Mouse (Mus musculus) lung, postnatal 36 days (tissue): ENCODE data around the gene Samsn1.

Experiments used
- DNase-seq: peaks from one replicate; pipeline ENCODE4 v3.0.0; 2022; ENCODE audit warnings: mixed read lengths

The Samsn1 gene

GRCm38 (mm10) chr16:76022181-76022580 lies at the start of gene Samsn1:
Gene Samsn1 (minus strand): TSS chr16:76022281.
- no peak for DNase-seq

GRCm38 (mm10) chr16:76066082-76066635 lies 44.1 kb upstream of the Samsn1 start:
- no peak for DNase-seq

- no peak for DNase-seq
Measured at GRCm38 (mm10) chr16:76054976-76055375, 32.9 kb upstream of the Samsn1 start.

GRCm38 (mm10) chr16:76054079-76054478 lies 32.0 kb upstream of the Samsn1 start:
- no peak for DNase-seq

GRCm38 (mm10) chr16:76053537-76053936 lies 31.5 kb upstream of the Samsn1 start:
- peak; percentile 49 for DNase-seq

- DNase-seq, result no peak
Measured at GRCm38 (mm10) chr16:76047066-76047465, 25.0 kb upstream of the Samsn1 start.

GRCm38 (mm10) chr16:76040319-76040945 lies 18.4 kb upstream of the Samsn1 start:
- no peak for DNase-seq

- peak; percentile 11 for DNase-seq
Measured at GRCm38 (mm10) chr16:76019164-76019563, 2.9 kb downstream of the Samsn1 start.

GRCm38 (mm10) chr16:76003812-76004389 lies 18.2 kb downstream of the Samsn1 start:
- DNase-seq, result no peak

GRCm38 (mm10) chr16:76002870-76003572 lies 19.1 kb downstream of the Samsn1 start:
- no peak for DNase-seq

GRCm38 (mm10) chr16:76002287-76002686 lies 19.8 kb downstream of the Samsn1 start:
- DNase-seq, result peak; percentile 12

- DNase-seq, result no peak
Measured at GRCm38 (mm10) chr16:76001788-76002187, 20.3 kb downstream of the Samsn1 start.

GRCm38 (mm10) chr16:76000127-76000526 lies 22.0 kb downstream of the Samsn1 start:
- no peak for DNase-seq

GRCm38 (mm10) chr16:75990173-75990572 lies 31.9 kb downstream of the Samsn1 start:
- DNase-seq, result no peak

GRCm38 (mm10) chr16:75983831-75984230 lies 38.2 kb downstream of the Samsn1 start:
- DNase-seq, result no peak

GRCm38 (mm10) chr16:75979381-75979780 lies 42.7 kb downstream of the Samsn1 start:
- DNase-seq, result no peak

- DNase-seq, result peak; percentile 10
Measured at GRCm38 (mm10) chr16:75977798-75978197, 44.3 kb downstream of the Samsn1 start.

- DNase-seq, result no peak
Measured at GRCm38 (mm10) chr16:75975682-75976332, 46.3 kb downstream of the Samsn1 start.

- no peak for DNase-seq
Measured at GRCm38 (mm10) chr16:75970266-75970998, 51.6 kb downstream of the Samsn1 start.

GRCm38 (mm10) chr16:75962021-75962420 lies 60.1 kb downstream of the Samsn1 start:
- DNase-seq, result peak; percentile 15

- no peak for DNase-seq
Measured at GRCm38 (mm10) chr16:75961487-75961886, 60.6 kb downstream of the Samsn1 start.

- peak; percentile 79 for DNase-seq
Measured at GRCm38 (mm10) chr16:75961036-75961435, 61.0 kb downstream of the Samsn1 start.

- DNase-seq, result peak; percentile 16
Measured at GRCm38 (mm10) chr16:75933357-75933756, 88.7 kb downstream of the Samsn1 start.
